Mouse (Mus musculus): ENCODE results near the gene Ifit1bl2.
"Not testable (repeated sequence)": the region's sequence is repeated elsewhere in the genome, so short reads cannot be mapped to it uniquely, and the experiment has no call there.

GRCm38 (mm10) chr19:34601888-34602287 is 38.7 kb downstream of the Ifit1bl2 start, which contains the start of gene Ifit1bl1:
- TF ChIP-seq CTCF (IDR thresholded peaks at IDR 0.05; ENCODE audit: borderline replicate concordance, extremely low read depth, insufficient read depth, insufficient read length); POLR2A (IDR thresholded peaks at IDR 0.05; ENCODE audit: borderline replicate concordance, extremely low read depth, insufficient read depth, insufficient read length, poor library complexity, severe bottlenecking): not testable (repeated sequence)

Data from brain, embryonic 14.5 days (tissue).